Mouse (Mus musculus) forebrain, embryonic 14.5 days (tissue): Measurements from ENCODE around the gene Pde4b. TPM values are rescaled to one million over a fixed set of nuclear protein-coding genes. Genes with fewer than 3 reads are reported as not detected.

ENCODE experiments used
- ATAC-seq: fragments of 200-750 bp; cut with Nextera tagmentation; 2 replicates; pipeline ENCODE4 v1.8.0; 2017; ENCODE audit warnings: mild to moderate bottlenecking, moderate library complexity
- DNase-seq: peaks from one replicate; pipeline ENCODE4 v3.0.0-alpha.2; 2015; ENCODE audit warnings: low spot score
- H3K27ac ChIP-seq: fragments of 300-500 bp; sonication (generic); 2 replicates; pipeline ENCODE4 v1.5.1; 2014; ENCODE audit warnings: low read depth, mild to moderate bottlenecking, control low read depth, low read length, moderate library complexity
- H3K27me3 ChIP-seq: fragments of 300-500 bp; sonication (generic); replicated peaks from 2 replicates; pipeline ENCODE4 v1.6.1; 2014; ENCODE audit warnings: low read length, control low read depth, mixed read lengths; ENCODE audit not compliant: control insufficient read depth, insufficient read depth
- H3K36me3 ChIP-seq: fragments of 300-500 bp; sonication (generic); 2 replicates; pipeline ENCODE4 v1.6.1; 2014; ENCODE audit warnings: low read length, control low read depth; ENCODE audit not compliant: control insufficient read depth, insufficient read depth
- H3K4me1 ChIP-seq: fragments of 300-500 bp; sonication (generic); 2 replicates; pipeline ENCODE4 v1.6.1; 2014; ENCODE audit warnings: antibody characterized with exemption, low read length, control low read depth; ENCODE audit not compliant: control insufficient read depth, insufficient read depth
- H3K4me2 ChIP-seq: fragments of 300-500 bp; sonication (generic); 2 replicates; pipeline ENCODE4 v1.6.1; 2014; ENCODE audit warnings: mild to moderate bottlenecking, control low read depth, low read length
- H3K4me3 ChIP-seq: fragments of 300-500 bp; sonication (generic); 2 replicates; pipeline ENCODE4 v1.5.1; 2014; ENCODE audit warnings: low read depth, low read length, control low read depth
- H3K9ac ChIP-seq: fragments of 300-500 bp; sonication (generic); 2 replicates; pipeline ENCODE4 v1.6.1; 2014; ENCODE audit warnings: mild to moderate bottlenecking, low read length, control low read depth, moderate library complexity
- H3K9me3 ChIP-seq: fragments of 300-500 bp; sonication (generic); replicated peaks from 2 replicates; pipeline ENCODE4 v1.6.1; 2016; ENCODE audit warnings: low read length, control low read depth, mixed read lengths; ENCODE audit not compliant: control insufficient read depth
- WGBS: fragments of 180-500 bp; shearing (Covaris S2); extraction: QIAGEN DNeasy Blood & Tissue Kit; methylation state at CpG from one replicate; pipeline ENCODE4 v1.1.7; 2014; 5-methylcytosine and 5-hydroxymethylcytosine counted together
- polyA plus RNA-seq: library from polyadenylated mRNA; unstranded; fragments of >200 nt; fragmentation: Nextera tagmentation; extraction: Ambion mirVana; gene quantifications from 2 replicates; pipeline ENCODE4 v1.2.1, GENCODE M21; 2014

Gene Pde4b
- polyA plus RNA-seq, 1 experiment from 2014 or later, result 30.8 TPM

DNA sequence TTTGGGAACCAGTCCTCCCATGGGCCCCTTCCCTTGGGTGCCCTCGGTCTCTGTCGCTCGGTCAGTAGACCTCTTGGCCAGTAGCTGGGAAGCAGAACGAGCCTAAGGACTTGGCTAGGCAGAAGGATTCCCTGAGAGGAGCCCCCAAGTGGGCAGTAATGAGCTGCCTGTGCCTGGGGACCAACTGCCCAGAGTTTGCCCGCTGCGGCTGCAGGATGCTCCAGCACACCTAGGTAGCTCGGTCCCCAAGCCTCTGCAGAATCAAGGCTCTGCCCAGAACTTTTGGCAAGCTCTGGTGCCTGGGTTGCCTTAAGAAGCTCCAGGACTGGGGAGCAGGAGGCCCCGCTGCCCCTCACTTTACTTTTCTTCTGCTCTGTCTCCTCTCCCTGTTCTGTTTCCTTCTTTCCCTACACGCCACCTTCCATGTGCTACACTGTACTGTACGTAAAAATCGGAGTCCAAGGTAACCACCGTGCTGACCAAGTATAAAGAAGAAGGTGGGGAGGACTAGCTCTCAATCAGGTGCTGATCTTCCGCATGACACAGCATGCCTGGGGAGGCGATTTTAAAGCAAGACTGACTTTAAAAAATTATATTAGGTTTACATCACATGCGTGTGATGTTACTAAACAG lies 1.0 kb downstream of the Pde4b start:
- no peaks in the 10 kb centered on the region for H3K9me3 ChIP-seq
- H3K4me3 ChIP-seq, result peak overlapping the region; percentile 58
- peak overlapping the region; percentile 98 for H3K4me2 ChIP-seq
- H3K36me3 ChIP-seq, result no peaks in the 10 kb centered on the region
- DNase-seq, result peak; percentile 37
- H3K27me3 ChIP-seq, result no peaks in the 10 kb centered on the region
- 19% methylated on average over 15 of the region's 15 CpGs for WGBS
- H3K9ac ChIP-seq, result peak overlapping the region; percentile 68
- H3K4me1 ChIP-seq, result peaks cover 5% of the 10 kb centered on the region; the same call in 1 of the 2 replicates
- H3K27ac ChIP-seq, result no peak overlapping the region
- peak; percentile 63 for ATAC-seq

DNA sequence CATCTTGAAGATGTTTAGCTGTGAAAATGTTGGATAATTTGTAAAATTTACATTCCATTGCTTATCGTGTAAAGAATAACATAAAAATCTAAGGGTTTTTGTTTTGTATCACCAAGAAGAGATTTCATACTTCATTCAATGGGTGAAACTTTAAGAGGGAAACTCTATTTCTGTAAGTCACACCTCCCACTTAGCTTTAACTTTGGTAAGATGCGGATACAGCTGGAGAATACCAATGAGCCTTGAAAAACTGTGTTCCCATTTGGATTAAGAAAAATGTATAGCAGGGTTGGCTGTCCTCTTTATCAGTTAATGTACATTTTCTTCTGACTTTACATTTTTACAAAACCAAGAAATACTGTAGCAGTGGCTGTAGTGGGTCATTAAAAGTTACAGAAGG lies 8.5 kb downstream of the Pde4b start:
- no peaks in the 10 kb centered on the region for H3K36me3 ChIP-seq
- DNase-seq (no peak), ATAC-seq (no peak)
- no peaks in the 10 kb centered on the region for H3K9me3 ChIP-seq
- H3K9ac ChIP-seq, result no peak overlapping the region
- H3K27ac ChIP-seq, result no peak overlapping the region
- 96% methylated on average over 2 of the region's 2 CpGs for WGBS
- no peak overlapping the region for H3K4me2 ChIP-seq
- no peaks in the 10 kb centered on the region for H3K27me3 ChIP-seq
- no peak overlapping the region for H3K4me3 ChIP-seq
- no peaks in the 10 kb centered on the region for H3K4me1 ChIP-seq

DNA sequence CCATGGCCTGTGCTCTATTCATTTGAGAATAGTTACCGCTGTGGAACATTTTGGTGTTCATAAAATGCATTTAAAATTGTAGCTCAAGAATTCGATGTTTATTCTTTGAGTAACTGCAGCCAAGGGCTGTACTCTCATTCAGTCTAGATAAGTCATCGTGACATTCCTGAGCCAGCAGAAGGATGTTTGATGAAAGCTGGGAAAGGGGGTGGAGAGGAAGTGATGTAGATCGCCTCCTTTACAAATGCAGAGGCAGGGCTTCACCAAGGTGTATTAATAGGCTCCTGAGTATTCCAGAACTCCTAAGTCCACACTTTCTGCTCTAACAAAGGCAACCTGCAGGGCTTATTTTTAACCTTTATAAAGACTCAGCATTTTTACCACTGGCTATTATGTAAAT lies 14.9 kb downstream of the Pde4b start:
- no peak overlapping the region for H3K4me2 ChIP-seq
- DNase-seq, result no peak
- no peaks in the 10 kb centered on the region for H3K9me3 ChIP-seq
- H3K36me3 ChIP-seq, result no peaks in the 10 kb centered on the region
- no peak overlapping the region for H3K27ac ChIP-seq
- ATAC-seq, result no peak
- no peaks in the 10 kb centered on the region for H3K27me3 ChIP-seq
- H3K4me1 ChIP-seq, result no peaks in the 10 kb centered on the region
- no peak overlapping the region for H3K4me3 ChIP-seq
- 87% methylated on average over 4 of the region's 4 CpGs for WGBS
- no peak overlapping the region for H3K9ac ChIP-seq

DNA sequence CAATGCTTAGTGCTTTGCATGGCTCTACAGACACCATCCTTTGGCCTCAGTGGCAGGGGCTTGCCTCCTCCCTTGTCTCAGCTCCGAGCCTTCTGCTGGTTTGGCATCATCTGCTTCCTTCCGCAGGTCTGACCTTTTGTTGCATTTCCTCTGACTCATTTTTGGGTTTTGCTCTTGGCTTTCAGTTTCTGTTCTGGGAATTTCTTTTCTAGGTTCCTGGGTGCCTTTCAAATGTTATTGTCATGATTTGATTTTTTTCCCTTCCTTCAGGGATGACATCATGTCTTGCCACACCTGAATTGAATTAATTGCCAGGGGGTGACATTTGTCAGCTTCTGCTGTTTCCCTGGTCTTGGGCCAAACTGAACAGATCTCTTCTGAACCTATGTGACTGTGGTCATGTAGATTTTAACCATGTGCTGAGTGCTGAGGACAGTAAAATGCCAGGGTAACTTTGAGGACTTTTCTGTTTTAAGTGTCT lies 17.2 kb downstream of the Pde4b start:
- H3K27me3 ChIP-seq, result no peaks in the 10 kb centered on the region
- H3K9me3 ChIP-seq, result no peaks in the 10 kb centered on the region
- no peaks in the 10 kb centered on the region for H3K36me3 ChIP-seq
- DNase-seq (no peak), ATAC-seq (no peak)
- WGBS, result 81% methylated on average over 2 of the region's 2 CpGs
- no peak overlapping the region for H3K27ac ChIP-seq
- no peak overlapping the region for H3K4me2 ChIP-seq
- no peak overlapping the region for H3K4me3 ChIP-seq
- H3K9ac ChIP-seq, result no peak overlapping the region
- no peaks in the 10 kb centered on the region for H3K4me1 ChIP-seq

DNA sequence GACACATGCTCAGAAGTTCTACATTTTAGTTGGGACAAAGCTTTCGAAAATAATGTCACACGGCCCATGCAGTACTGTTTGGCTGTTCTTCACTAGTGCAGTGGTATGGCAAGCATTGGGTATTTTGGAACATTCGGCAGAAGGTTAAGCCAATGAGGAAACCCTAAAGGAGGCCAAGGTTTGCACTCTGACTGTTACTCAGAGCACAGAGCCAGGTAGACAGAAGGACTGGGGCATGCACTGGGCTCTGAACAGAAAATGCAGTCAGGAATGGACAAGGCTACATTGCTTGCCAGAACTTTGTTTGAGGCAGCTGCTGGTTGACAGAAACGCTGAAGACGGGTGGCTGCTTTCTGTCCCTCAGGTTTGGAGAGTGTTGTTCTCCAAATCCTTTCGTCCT lies 19.4 kb downstream of the Pde4b start:
- ATAC-seq, result no peak
- no peaks in the 10 kb centered on the region for H3K27me3 ChIP-seq

DNA sequence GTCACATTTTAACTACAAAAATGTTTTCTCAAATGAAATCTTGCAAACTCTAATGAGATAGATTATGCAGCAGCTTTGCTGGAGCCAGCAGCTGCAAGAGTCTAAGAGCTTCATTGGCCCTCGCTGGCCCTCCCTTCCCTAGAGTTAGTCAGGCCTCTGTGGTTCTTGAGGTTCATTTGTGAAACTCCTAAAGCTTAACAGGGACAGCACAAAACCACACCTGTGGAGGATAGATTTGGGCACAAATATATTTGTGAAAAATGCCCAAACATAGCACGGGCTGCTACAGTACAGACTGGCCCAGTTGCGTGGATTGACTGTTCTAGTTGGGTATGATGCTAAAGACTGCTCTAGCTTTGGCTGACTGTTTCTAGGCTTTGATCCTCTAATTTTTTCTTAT lies 32.1 kb downstream of the Pde4b start:
- H3K4me1 ChIP-seq, result no peaks in the 10 kb centered on the region
- H3K4me3 ChIP-seq, result no peak overlapping the region
- no peak overlapping the region for H3K9ac ChIP-seq
- no peaks in the 10 kb centered on the region for H3K9me3 ChIP-seq
- H3K36me3 ChIP-seq, result no peaks in the 10 kb centered on the region
- H3K27ac ChIP-seq, result no peak overlapping the region
- H3K4me2 ChIP-seq, result no peak overlapping the region
- H3K27me3 ChIP-seq, result no peaks in the 10 kb centered on the region
- WGBS, result 94% methylated on average over 3 of the region's 3 CpGs
- DNase-seq (no peak), ATAC-seq (no peak)

More for the DNA sequence above, 19.4 kb downstream of the Pde4b start:
- Histone ChIP-seq H3K4me3 (no peak overlapping the region), H3K4me2 (no peak overlapping the region), H3K4me1 (no peaks in the 10 kb centered on the region), H3K9ac (no peak overlapping the region), H3K36me3 (no peaks in the 10 kb centered on the region), H3K9me3 (no peaks in the 10 kb centered on the region), H3K27ac (no peak overlapping the region)
- 91% methylated on average over 6 of the region's 6 CpGs for WGBS
- DNase-seq, result no peak

DNA sequence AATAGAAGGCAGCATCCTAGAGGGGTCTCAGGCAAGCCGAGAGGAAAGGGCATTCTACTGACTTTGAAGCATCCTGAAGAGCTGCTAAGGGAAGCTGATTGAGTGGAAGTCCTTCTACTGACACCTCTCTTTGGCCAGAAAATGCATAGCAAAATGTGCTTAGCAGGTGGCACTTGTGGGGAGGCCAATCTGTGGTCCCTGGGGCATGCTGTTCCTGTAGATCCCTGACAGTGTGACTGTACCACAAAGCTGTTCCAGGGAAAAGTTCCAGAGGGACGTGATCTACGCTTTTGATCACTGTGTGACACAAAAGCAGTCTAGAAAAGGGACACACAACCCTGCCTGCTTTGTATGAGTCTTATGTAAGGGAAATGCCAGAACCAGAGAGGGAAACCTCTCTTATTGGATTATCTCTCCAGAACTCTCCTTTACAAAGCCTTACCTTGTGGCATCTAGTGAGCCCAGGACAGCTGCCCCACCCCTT lies 49.1 kb downstream of the Pde4b start:
- Histone ChIP-seq H3K4me2 (no peak overlapping the region), H3K27me3 (no peaks in the 10 kb centered on the region), H3K4me3 (no peak overlapping the region), H3K9ac (no peak overlapping the region), H3K36me3 (no peaks in the 10 kb centered on the region), H3K4me1 (no peaks in the 10 kb centered on the region), H3K27ac (no peak overlapping the region), H3K9me3 (no peaks in the 10 kb centered on the region)
- ATAC-seq, result no peak
- DNase-seq, result no peak
- 74% methylated on average over 3 of the region's 3 CpGs for WGBS

DNA sequence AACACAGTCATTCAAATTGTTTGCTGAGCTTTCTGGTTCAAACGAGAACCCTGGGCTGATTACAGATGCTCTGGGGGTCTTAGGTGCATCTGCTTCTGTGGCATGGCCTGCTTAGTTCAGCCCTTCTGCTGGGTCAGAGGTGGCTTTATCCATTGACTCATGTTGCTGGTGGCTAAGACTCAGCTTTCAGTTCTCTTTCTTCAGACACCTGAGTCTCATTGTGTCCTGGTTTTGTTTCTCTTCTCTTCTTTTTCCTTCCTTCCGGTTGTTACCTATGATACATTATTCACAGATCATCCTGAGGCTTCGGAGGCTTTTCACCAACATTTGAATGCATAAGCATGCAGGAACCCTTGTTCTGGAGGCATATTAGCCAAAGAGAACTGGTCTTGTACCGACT lies 51.0 kb downstream of the Pde4b start:
- Histone ChIP-seq H3K27me3 (no peaks in the 10 kb centered on the region), H3K4me2 (no peak overlapping the region), H3K4me3 (no peak overlapping the region), H3K4me1 (no peaks in the 10 kb centered on the region), H3K36me3 (no peaks in the 10 kb centered on the region), H3K9ac (no peak overlapping the region), H3K27ac (no peak overlapping the region), H3K9me3 (no peaks in the 10 kb centered on the region)
- DNase-seq (no peak), ATAC-seq (no peak)
- WGBS, result 75% methylated on average over 4 of the region's 4 CpGs

DNA sequence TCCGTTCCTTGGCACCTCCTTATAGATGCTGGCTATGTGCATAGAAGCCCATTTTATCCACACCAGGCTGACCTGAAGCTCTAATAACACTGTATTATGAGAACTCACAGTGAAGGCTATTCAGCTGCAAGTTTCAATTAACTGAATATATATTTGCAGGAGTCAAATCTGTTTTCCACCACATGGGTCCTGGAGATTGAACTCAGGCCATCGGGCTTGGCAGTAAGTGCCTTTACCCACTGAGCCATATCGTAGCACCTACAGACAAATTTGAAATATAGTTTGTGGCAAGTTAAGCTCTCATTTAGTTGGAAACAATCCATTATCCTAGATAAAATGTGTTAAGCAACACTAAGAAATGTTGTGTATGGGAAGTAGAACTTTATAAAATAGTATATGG lies 53.9 kb downstream of the Pde4b start:
- Histone ChIP-seq H3K9ac (no peak overlapping the region), H3K4me1 (no peaks in the 10 kb centered on the region), H3K4me3 (no peak overlapping the region), H3K27me3 (no peaks in the 10 kb centered on the region), H3K9me3 (no peaks in the 10 kb centered on the region), H3K36me3 (no peaks in the 10 kb centered on the region), H3K4me2 (no peak overlapping the region), H3K27ac (no peak overlapping the region)
- whole genome bisulfite sequencing, result 92% methylated on average over 3 of the region's 3 CpGs
- DNase-seq, result no peak
- no peak for ATAC-seq
